Mouse (Mus musculus) monocyte, adult 5-6 weeks (primary cell): ENCODE measurements around the gene Wdr44. TPM values are rescaled to one million over a fixed set of nuclear protein-coding genes. Genes with fewer than 3 reads are reported as not detected.
A peak's percentile ranks its signal among the peaks of the same experiment; 100 is the strongest.
"Not testable (repeated sequence)": the region's sequence is repeated elsewhere in the genome, so short reads cannot be mapped to it uniquely, and the experiment has no call there.

Experiments
- ATAC-seq: fragments of 153-309, 156-312 bp; replicated peaks from 2 replicates; pipeline ENCODE4 v1.8.0; 2017; ENCODE audit warnings: mild to moderate bottlenecking; ENCODE audit not compliant: low TSS enrichment, insufficient number of reproducible peaks, severe bottlenecking, poor library complexity, low FRiP score
- total RNA-seq: library from RNA; stranded (forward); fragments of 200-1000, 200-491, 200-594 nt; gene quantifications from 3 replicates; pipeline ENCODE4 v1.2.3, GENCODE M21; 2017

Gene Wdr44
- total RNA-seq = 25.8 to 50.2 TPM (median 36.4 TPM) in 3 replicates

DNA sequence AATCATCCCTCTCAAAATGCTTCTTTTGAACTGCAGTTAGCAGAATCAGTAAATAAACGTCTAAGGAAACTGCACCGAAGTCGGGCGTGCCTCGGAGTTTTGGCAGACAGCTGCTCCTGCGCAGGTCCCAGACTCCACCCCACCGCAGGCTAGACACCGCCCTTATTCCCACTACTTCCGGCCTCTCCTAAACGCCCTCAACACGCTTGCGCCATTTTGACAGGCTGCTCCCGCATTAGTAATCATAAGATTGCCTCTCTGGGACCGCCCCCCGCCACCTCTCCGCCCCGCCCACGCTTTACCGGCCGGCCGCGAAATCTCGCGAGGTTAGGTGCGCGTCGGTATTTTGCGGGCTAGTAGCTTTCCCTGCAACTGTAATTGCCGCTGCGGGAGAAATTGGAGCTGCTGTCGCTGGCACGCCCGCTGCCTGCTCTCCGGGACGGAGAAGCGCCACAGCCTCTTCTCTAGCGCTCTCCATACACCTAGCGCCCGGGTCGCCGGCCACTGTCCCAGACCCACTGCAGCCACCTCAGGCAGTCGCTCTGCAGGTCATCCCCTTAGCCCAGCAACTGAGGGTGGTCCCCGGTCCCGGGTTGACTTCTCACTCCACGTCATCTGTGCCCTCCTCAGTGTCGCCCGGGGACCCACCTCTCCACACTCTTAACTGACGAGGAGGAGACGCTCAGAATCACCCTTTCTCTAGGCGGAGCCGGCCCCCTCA is at the start of gene Wdr44:
TSS of gene Wdr44 (plus strand) at position 330 of the 721 bp plus-strand sequence.
- peak; percentile 100 for ATAC-seq

DNA sequence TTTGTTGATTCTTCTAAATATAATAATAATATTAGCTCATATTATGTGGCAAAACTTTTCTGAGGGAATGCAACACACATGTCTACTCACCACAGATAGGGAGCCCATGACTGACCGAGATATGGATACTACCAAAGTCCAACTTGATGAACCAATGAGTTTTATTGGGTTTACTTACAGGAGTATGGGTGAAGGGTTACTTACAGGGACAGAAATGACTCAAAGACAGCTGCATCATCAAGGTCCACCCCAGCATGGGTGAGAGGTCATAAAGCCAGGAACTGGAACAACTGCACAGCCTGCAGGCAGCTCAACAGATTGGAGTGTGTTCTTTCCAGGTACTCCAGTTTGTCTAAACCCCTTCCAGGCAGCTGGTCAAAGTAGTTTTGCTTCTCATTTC is 44.5 kb upstream of the Wdr44 start:
- no peak for ATAC-seq

DNA sequence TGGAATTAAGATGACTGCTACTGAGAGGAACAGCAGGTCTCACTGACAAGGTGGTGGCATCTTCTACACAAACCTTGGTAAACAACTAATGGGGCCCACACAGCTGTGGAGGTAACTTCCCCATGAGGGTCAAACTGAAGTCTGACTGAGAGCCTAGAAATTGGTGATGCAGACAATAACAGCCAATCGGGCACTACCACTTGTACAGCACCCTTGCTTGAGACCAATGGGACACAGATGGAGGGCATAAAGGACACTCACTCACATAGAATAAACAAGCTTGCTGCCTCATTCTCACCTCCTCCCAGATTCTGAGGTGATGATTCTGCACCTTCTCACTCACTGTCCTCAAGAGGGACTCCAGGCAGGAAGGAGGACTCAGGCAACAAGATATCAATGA is 30.6 kb upstream of the Wdr44 start:
- peak; percentile 59 for ATAC-seq

DNA sequence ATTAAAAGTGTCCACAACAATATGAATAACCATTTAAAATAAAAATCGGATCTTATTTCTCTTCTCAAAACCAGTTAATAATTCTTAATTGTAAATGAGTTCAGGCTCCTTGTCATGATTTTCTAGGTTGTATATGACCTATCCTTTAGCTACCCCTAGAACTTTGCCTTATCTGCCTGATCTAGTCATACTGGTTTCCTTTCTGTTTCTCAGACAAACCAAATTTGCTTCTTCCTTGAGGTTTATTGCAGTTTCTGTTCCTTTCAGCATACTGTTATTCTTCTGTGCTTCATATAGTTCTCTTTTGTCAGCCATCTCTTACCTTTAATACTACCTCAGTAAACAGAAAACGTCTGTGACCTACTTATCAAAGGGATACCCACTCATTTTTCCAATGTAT is 19.7 kb upstream of the Wdr44 start:
- no peak for ATAC-seq

DNA sequence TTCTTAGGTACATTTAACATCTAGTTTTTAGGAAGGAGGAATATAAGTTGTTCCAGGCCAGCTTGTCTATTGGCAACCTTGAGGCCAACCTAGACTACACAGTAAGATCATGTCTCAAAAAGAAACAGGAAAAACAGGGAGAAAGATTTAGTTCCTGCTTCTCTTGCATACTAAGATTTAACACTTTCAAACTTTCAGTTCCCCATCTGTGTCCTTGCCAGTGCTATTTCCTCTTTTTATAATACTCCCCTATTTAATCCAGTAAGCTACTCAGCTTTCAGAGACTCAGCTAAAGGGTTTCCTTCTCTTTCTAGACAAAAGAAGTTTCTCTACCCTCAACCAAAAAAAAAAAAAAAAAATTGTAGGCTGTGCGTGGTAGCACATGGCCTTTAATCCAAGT is 17.4 kb upstream of the Wdr44 start:
- peak; percentile 66 for ATAC-seq

DNA sequence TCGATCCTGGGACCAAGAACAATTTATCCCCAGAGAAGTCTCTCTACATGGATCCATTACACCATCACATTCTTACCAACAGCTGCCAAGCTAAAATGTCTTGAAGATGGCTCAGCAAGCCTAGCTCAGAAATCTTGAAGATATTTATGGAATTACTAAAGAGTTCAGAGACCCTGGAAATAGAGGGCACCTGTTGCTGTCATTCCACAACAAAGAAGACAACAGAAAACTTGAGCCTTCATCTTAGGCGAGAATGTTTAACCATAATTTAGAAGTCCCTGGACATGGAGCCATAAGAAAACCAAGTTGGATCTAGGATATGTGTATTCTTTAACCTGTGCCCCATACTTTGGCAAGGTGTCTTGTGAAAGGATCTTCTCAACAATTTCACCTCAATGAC is 16.3 kb upstream of the Wdr44 start:
- ATAC-seq = no peak

DNA sequence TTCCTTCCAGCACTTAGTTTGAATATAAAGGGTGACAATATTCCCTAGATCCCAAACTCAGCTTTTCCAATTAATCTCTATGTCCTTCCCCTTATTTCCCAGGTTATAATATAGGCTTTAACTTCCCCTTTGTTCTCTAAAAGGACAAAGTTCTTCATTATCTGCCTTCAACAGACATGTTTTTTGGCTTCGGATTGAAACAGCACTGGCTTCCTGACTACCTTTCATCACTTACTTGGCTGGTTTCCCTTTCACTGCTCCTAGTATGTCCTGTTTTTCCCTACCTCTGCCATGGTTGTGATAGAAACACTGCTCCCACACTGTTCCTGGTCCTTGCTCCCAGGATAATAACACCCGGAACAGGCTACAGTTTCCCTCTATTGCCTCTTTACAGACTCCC is 15.3 kb upstream of the Wdr44 start:
- ATAC-seq = no peak

DNA sequence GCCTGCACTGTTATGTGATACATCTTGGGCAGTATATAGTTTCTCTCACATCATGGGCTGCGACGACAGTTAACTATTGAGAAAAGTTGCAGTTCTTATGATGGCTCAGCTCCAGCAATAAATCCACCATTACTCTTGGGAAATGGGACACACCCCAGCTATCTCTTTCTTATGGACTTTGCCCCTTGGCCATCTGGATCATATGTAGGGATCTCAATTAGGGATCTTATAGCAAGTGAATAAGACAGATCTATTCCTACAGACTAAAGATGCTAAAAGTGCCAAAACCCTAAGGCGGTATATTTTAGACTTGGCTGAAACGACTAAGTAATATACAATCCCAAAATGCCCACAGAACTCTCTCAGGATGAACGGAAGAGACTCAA is 522 bp upstream of the Wdr44 start:
- ATAC-seq = no peak

DNA sequence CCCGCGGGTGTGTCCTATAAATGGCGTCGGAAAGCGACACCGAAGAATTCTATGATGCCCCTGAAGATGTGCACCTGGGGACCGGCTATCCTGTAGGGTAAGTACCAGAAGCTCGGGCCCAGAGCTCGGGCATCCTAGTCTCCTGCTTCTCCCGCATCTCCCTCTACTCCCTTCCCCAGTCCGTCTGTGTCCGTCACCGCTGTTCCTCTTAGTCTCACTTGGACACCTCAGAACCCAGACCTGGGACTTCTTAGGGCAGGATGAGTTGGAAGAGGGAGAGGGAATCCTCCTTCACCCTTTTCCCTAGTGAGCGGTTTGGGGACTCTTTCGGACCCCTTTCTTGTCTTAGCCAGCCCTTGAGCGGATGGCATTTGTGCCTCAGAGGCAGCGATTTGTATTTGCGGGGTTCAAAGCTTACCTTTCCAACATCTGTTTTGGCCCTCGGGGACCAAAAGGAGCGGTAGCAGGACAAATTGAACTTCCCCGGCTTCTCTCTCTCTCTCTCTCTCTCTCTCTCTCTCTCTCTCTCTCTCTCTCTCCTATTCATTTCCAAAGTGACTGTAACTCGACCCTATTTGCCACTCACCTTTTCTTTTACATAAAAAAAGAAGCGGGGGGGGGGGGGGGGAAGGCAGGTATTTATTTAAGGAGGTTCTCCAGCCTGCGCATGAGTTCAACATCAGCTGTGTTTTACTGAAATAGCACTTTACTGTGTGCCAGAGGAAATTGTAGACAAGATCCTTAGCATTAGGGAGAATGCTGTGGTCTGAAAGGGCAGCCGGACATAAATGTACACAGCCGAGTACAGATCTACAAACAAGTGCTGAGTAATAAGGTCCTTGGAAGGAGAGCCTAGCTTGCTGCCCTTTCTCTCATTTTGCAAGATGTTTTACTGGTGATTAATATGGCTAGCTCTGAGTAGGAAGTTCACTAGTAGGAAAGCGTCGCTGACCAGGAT is 871 bp downstream of the Wdr44 start:
- no peak for ATAC-seq

DNA sequence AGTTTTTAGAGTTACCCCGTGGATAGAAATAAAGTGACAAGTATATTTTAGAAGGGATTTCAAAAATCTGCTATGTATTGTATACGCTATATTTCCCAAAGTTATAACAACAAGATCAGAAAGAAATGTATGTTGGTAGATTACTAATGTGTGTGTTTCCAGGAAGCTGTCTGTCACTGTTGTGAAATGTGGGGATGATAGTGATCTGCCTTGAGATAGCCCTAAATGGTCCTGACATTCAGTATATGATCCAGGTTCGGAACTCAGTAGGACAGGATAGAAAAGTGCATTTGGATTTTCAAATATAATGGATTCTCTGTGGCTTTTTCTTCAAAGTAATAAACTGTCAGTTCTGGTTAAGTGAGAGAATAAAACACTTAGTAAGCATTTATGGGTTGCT is 1.7 kb downstream of the Wdr44 start:
- ATAC-seq = no peak

DNA sequence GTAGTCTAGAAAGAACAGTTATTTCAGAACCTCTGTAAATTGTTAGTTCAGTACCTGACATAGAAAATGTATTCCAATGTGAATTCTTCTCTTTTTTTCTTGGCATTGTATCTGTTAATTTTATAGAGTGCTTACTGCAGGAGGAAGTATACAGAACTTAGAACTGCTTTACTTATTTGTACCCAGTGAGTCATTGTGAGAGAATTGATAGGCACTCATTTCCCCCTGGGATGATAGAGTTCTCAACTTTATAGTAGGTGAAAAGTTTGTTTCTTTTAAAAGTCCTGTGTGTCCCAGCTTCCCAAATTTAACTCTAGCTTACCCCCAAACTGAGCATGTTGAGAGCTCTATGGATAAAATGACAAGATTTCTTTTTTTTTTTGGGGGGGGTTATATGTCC is 2.3 kb downstream of the Wdr44 start:
- no peak for ATAC-seq

DNA sequence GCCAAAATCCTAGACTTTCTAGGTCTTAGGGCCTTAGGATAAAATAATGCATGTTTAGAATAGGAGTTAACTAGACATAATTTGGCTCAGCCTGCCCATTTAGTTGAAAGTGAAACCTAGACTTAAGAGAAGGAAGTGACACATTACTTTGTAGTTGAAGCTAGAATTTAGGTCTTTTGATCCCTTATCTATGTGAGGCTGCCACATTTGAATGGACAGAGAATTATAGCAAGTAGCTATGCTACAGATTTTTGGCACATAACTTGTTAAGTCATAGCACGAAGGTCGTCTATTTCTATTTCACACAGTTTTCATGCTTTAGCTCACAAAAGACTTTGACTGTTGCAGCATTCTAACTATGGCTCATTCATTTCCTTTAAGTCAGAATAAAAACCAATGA is 4.5 kb downstream of the Wdr44 start:
- no peak for ATAC-seq

DNA sequence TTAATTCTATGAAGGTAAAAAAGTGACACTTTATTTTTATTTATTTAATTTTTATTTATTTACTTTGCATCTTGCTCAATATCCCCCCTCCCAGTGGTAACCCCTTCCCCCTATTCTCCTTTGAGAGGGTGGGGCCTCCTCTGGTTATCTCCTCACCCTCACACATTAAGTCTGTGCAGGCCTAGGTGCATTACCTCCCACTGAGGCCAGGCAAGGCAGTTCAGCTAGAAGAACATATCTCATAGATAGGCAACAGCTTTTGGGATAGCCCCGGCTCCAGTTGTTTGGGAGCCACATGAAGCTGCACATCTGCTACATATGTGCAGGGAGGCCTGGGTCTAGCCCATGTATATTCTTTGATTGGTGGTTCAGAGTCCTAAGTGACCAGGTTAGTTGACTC is 6.2 kb downstream of the Wdr44 start:
- ATAC-seq = no peak

DNA sequence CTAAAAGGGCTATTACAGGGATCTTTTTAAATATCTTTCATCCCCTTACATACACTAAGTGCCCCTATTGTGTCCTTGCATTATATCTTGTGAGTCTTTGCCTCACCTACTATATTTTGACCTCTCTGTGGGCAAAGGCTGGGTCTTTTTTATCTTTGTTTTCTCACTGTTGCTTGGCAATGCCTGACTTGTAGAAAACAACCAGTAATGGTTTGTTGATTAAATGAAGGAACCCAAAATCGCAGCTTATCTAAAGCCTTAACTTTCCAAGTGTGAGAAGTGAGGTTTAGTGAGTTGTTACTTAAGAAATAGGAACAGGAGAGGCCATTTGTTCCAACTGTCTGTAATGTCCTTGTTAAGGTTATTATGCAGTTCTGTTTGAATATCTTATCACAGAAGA is 24.4 kb downstream of the Wdr44 start:
- no peak for ATAC-seq

DNA sequence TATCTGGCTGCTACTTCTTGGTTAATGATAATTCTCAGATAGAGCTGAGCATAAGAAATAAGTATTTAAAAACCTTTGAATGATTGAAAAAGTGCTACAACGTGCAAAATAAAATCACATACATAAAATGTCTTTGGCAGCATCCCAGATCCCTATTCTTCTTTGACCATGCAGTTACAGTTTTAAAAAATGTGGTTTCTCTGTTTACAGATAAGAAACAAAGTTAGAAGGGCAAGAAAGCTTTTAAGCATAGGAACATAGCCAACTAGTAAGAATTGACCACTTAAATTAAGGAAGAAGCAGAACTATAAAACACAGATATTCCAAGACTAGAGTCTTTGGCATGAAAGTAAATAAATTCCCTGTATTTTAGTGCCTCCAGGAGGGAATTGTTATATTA is 34.6 kb downstream of the Wdr44 start:
- no peak for ATAC-seq

DNA sequence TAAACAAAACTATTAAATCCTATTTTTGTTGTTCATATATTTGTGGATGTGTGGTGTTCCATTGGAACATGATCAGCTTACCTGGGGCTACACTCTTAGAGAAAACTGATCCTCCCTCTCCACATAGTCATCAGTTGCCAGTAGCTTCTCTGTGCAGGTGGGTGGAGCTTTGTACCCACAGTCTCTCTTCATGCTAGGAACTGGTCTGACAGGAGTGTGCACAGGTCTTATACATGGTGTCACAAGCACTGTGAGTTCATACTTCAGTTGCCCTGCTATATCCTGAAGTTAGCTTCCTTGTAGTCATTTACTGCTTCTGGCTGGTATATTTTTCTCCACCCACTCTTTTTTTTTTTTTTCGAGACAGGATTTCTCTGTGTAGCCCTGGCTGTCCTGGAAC is 61.8 kb downstream of the Wdr44 start:
- ATAC-seq = no peak

DNA sequence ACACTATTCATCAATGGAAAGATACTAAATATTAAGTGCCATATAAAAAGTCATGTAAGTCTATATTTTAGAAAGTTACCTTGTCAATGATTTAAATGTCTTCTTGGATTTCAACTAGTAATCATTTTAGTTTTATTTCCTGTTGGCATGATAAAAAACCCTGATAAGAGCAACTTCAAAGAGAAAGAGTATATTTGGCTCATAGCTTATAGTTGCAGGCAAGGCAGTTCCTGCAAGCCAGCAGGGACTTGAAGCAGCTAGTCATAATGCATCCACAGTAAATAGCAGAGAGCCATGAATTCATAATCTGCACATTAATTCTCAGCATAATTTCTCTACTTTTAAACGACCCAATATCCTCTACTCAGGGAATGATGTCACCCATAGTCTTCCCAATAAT is 75.0 kb downstream of the Wdr44 start:
- ATAC-seq = no peak

DNA sequence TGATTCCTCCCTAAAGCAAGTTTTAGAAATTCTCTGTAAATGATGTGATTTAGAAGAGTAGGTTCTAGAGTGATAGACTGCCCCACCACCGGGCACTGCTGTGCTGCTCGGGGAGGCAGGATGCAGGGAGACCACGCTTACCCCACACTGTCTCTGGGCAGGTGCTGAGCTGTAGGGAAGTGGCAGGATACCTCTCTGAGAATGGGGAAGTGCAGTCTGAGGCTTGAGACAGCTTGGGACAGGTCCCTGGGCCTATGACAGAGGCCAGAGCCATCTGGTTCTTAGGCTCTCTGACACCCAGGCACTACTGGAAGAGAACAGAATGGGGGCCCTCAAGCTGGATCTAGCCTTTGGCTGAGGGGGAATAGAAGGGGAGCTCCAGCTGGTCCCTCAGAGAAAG is 114.3 kb downstream of the Wdr44 start:
- no peak for ATAC-seq

DNA sequence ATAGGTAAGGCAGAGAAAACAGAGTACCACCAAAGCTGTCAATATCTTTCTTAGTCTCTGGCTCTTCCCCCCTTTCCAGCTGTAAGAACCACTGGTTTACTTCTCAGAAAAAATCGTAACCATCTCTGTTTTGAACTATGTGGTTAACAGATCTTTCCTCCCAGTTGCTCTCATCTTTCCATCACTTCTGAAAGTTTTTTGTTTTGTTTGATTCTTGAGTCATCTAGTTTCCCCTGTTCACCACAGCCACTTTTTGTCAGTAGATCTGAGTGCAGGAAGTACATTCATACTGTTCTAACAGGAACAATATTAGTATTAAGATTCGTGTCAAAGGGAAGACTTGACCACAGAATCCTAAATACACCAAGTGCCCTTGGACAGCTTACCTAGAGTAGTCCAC is 117.5 kb downstream of the Wdr44 start:
- ATAC-seq = no peak

DNA sequence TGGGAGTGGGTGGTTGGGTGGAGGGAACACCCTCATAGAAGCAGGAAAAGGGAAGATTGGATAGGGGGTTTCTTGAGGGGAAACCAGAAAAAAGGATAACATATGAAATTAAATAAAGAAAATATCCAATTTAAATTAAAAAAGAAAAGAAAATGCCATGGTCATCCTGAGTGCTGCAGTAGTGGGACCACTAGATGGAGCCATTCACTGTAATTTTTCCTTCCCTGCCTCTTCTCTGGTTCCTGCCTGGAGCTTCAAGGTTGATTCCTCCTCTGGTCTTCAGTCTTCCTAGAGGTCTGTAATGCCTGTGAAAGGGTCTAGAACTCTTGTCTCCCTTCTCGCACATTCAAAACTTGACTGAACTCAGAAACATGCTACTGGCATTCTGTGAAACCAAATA is 120.4 kb downstream of the Wdr44 start:
- ATAC-seq = not testable (repeated sequence)
